Mouse (Mus musculus) forebrain, embryonic 14.5 days (tissue): Measurements from ENCODE around the gene Dao. TPM values are rescaled to one million over a fixed set of nuclear protein-coding genes. Genes with fewer than 3 reads are reported as not detected.

Experiments
- ATAC-seq: fragments of 200-750 bp; cut with Nextera tagmentation; 2 replicates; pipeline ENCODE4 v1.8.0; 2017; ENCODE audit warnings: mild to moderate bottlenecking, moderate library complexity
- DNase-seq: peaks from one replicate; pipeline ENCODE4 v3.0.0-alpha.2; 2015; ENCODE audit warnings: low spot score
- H3K27ac ChIP-seq: fragments of 300-500 bp; sonication (generic); 2 replicates; pipeline ENCODE4 v1.5.1; 2014; ENCODE audit warnings: low read depth, mild to moderate bottlenecking, control low read depth, low read length, moderate library complexity
- H3K27me3 ChIP-seq: fragments of 300-500 bp; sonication (generic); replicated peaks from 2 replicates; pipeline ENCODE4 v1.6.1; 2014; ENCODE audit warnings: low read length, control low read depth, mixed read lengths; ENCODE audit not compliant: control insufficient read depth, insufficient read depth
- H3K36me3 ChIP-seq: fragments of 300-500 bp; sonication (generic); 2 replicates; pipeline ENCODE4 v1.6.1; 2014; ENCODE audit warnings: low read length, control low read depth; ENCODE audit not compliant: control insufficient read depth, insufficient read depth
- H3K4me1 ChIP-seq: fragments of 300-500 bp; sonication (generic); 2 replicates; pipeline ENCODE4 v1.6.1; 2014; ENCODE audit warnings: antibody characterized with exemption, low read length, control low read depth; ENCODE audit not compliant: control insufficient read depth, insufficient read depth
- H3K4me2 ChIP-seq: fragments of 300-500 bp; sonication (generic); 2 replicates; pipeline ENCODE4 v1.6.1; 2014; ENCODE audit warnings: mild to moderate bottlenecking, control low read depth, low read length
- H3K4me3 ChIP-seq: fragments of 300-500 bp; sonication (generic); 2 replicates; pipeline ENCODE4 v1.5.1; 2014; ENCODE audit warnings: low read depth, low read length, control low read depth
- H3K9ac ChIP-seq: fragments of 300-500 bp; sonication (generic); 2 replicates; pipeline ENCODE4 v1.6.1; 2014; ENCODE audit warnings: mild to moderate bottlenecking, low read length, control low read depth, moderate library complexity
- H3K9me3 ChIP-seq: fragments of 300-500 bp; sonication (generic); replicated peaks from 2 replicates; pipeline ENCODE4 v1.6.1; 2016; ENCODE audit warnings: low read length, control low read depth, mixed read lengths; ENCODE audit not compliant: control insufficient read depth
- WGBS: fragments of 180-500 bp; shearing (Covaris S2); extraction: QIAGEN DNeasy Blood & Tissue Kit; methylation state at CpG from one replicate; pipeline ENCODE4 v1.1.7; 2014; 5-methylcytosine and 5-hydroxymethylcytosine counted together
- polyA plus RNA-seq: library from polyadenylated mRNA; unstranded; fragments of >200 nt; fragmentation: Nextera tagmentation; extraction: Ambion mirVana; gene quantifications from 2 replicates; pipeline ENCODE4 v1.2.1, GENCODE M21; 2014

The Dao gene
- polyA plus RNA-seq, 1 experiment from 2014 or later, result not detected

DNA sequence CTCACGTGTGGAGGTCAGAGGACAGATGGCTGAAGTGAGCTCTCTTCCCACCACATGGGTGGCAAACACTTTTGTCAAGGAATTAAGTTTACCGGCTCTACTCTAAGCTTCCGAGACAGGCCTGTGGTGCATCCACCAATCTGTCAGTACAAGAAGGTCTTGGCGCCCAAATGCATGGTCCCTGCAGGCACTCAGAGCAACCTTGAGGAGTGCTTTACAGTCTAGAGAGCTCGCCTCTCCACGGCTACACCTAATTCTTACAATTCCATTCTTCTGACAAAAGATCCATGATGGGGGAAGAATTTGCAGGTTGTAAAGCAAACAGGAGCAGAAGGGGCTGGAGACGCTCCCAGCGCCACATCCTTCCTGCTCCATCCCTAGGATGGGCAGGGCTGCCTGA is 26.9 kb upstream of the Dao start:
- no peak overlapping the region for H3K9ac ChIP-seq
- DNase-seq, result no peak
- peaks cover 10% of the 10 kb centered on the region for H3K36me3 ChIP-seq
- ATAC-seq, result no peak
- no peaks in the 10 kb centered on the region for H3K27me3 ChIP-seq
- H3K4me2 ChIP-seq, result no peak overlapping the region
- H3K9me3 ChIP-seq, result no peaks in the 10 kb centered on the region
- H3K4me3 ChIP-seq, result no peak overlapping the region
- H3K4me1 ChIP-seq, result peaks cover 12% of the 10 kb centered on the region
- WGBS, result 86% methylated on average over 8 of the region's 8 CpGs
- no peak overlapping the region for H3K27ac ChIP-seq

DNA sequence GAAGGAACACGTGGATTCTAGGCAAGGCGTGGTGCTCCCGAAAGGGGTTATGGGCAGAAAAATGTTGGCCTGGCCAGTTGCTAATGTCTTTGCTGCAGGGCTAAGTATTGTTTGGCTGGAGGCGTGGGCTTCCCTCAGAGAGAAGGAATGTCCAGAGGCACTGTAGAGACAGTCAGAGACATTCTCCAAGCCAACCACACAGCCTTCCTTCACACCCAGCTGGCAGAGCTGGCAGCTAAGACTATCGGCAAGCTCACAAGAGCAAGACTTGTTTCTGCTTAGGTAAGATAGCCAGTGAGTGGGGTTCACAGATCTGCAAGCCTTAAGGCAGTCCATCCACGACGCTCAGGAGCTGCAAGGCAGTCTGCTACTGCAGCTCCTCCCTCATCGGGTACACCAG is 26.2 kb upstream of the Dao start:
- no peak for DNase-seq
- H3K27ac ChIP-seq, result no peak overlapping the region
- ATAC-seq, result no peak

DNA sequence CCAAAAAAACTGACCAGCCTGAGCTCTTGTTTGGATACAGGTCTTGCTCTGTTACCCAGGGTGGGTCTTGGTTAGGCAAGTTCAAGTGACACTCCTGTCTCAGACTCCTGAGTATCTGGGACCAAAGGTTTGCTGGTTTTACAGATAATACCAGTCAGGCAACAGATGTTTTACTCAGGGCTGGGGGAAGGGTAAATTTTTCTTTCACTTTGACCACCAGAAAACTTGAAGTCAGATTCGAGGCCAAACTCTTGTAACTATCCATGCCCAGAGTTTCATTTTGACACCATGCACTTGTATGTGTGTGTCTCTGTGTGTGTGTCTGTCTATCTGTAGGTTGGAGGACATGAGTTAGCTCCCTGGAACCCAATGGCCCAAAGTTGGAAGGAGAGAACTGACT is 23.0 kb upstream of the Dao start:
- H3K36me3 ChIP-seq, result peaks cover 19% of the 10 kb centered on the region
- no peak for ATAC-seq
- 81% methylated on average over 1 of the region's 1 CpGs for WGBS
- H3K9ac ChIP-seq, result no peak overlapping the region
- H3K27me3 ChIP-seq, result no peaks in the 10 kb centered on the region
- no peak overlapping the region for H3K27ac ChIP-seq
- H3K4me3 ChIP-seq, result no peak overlapping the region
- H3K9me3 ChIP-seq, result no peaks in the 10 kb centered on the region
- peaks cover 4% of the 10 kb centered on the region; the same call in 1 of the 2 replicates for H3K4me1 ChIP-seq
- H3K4me2 ChIP-seq, result no peak overlapping the region
- no peak for DNase-seq

More for the DNA sequence above, 26.2 kb upstream of the Dao start:
- Histone ChIP-seq H3K4me1 (peaks cover 12% of the 10 kb centered on the region), H3K4me2 (no peak overlapping the region), H3K4me3 (no peak overlapping the region), H3K36me3 (peaks cover 10% of the 10 kb centered on the region), H3K9ac (no peak overlapping the region), H3K27me3 (no peaks in the 10 kb centered on the region), H3K9me3 (no peaks in the 10 kb centered on the region)
- 81% methylated on average over 8 of the region's 8 CpGs for WGBS

DNA sequence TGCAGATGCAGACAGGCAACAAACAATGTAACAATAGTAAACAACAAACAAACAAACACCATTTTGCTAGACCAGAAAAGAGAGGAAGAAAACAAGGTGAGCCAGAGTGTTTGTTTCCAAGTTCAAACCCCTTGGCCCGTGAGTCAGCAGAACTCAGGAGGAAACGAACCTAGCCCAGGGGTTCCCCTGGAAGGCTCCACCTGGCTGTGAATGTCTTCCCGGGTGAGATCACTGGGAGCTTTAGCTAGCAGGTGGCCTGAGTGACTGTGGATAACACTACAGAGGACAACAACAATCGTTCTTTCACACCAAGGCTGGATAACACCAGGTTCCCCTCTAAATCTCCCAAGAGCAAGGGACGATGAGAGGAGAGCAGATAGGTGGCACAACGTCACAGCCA is 22.3 kb upstream of the Dao start:
- Histone ChIP-seq H3K9ac (no peak overlapping the region), H3K27me3 (no peaks in the 10 kb centered on the region), H3K4me2 (no peak overlapping the region), H3K4me1 (no peaks in the 10 kb centered on the region), H3K36me3 (peaks cover 19% of the 10 kb centered on the region), H3K27ac (no peak overlapping the region), H3K4me3 (no peak overlapping the region), H3K9me3 (no peaks in the 10 kb centered on the region)
- no peak for DNase-seq
- ATAC-seq, result no peak
- 87% methylated on average over 6 of the region's 6 CpGs for WGBS

DNA sequence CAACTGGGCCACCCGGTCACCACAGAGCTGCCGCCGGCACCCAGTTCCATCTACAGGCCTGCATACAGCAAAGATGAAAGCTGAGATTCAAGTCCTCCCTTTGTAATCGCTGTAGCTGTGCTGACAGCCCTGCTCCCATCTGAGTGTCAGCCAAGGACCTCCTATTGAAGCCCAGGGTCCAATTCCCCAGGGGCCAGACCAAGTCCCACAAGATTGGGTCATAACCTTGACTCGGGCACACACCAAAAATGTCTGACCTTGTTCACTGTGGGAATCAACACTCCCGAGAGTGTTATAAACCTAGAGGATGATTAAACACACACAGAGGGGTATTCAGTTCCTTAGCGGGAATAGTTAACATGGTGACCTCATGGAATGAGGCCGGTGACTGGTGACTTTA is 21.7 kb upstream of the Dao start:
- Histone ChIP-seq H3K27me3 (no peaks in the 10 kb centered on the region), H3K4me3 (no peak overlapping the region), H3K9me3 (no peaks in the 10 kb centered on the region), H3K36me3 (peaks cover 25% of the 10 kb centered on the region), H3K27ac (no peak overlapping the region), H3K9ac (no peak overlapping the region), H3K4me1 (peaks cover 4% of the 10 kb centered on the region; the same call in 1 of the 2 replicates), H3K4me2 (no peak overlapping the region)
- ATAC-seq (no peak), DNase-seq (no peak)
- WGBS, result 87% methylated on average over 8 of the region's 8 CpGs

DNA sequence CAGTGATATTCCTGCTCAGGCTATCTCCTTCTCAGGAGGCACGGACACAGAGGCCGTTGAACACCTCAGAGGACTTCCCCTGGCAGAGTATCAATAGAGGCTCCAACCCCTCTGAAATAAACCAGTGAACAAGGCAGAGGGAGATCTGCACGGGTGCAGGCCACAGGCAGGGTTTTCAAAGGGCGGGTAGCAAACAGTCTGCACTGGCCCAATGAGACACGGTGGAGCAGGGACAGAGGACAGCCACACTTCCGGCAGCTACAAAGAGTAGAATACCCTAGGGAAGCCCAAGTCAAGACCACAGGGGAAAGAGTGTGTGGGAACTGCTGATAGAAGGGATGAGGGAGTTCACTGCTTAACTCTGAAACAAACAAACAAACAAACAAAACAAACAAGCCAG is 20.0 kb upstream of the Dao start:
- no peak for DNase-seq
- no peak overlapping the region for H3K27ac ChIP-seq
- no peaks in the 10 kb centered on the region for H3K9me3 ChIP-seq
- H3K9ac ChIP-seq, result no peak overlapping the region
- no peaks in the 10 kb centered on the region for H3K27me3 ChIP-seq
- ATAC-seq, result no peak
- no peak overlapping the region for H3K4me3 ChIP-seq
- peaks cover 21% of the 10 kb centered on the region for H3K36me3 ChIP-seq
- H3K4me1 ChIP-seq, result peaks cover 4% of the 10 kb centered on the region; the same call in 1 of the 2 replicates
- no peak overlapping the region for H3K4me2 ChIP-seq
- WGBS, result 78% methylated on average over 6 of the region's 6 CpGs

DNA sequence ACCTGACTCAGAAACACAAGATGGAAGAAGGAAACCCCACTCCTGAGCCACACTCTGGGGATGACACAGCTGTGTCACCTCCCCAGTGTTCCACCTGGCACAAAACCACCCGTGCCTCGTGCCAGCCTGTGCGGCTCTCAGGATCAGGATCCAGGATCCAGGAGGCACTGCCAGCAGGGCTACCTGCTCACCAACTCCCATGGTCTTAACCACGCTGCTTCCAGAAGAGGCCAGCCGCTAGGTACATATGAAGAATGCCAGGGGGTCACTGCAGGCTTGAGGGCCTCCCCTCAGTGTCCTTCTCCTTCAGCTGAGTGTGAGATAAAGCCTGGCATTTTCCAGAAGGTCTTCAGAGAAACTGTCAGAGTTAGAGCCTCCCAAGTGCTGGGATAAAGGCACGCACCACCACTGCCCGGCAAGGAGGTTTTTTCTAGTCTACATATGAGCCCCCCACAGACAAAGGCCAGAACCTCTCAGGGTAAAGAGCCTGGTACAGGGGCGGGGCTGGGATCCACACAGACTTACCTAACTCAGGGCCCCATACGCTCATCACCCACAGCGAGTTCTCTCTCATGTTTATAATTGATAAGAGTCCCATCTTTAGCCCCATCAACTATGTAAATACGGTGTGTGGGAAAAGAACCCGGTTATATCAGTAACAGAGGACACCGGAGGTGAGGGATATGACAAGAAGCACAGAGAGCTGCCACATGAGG is 19.3 kb upstream of the Dao start:
- peaks cover 4% of the 10 kb centered on the region; the same call in 1 of the 2 replicates for H3K4me1 ChIP-seq
- 91% methylated on average over 13 of the region's 13 CpGs for WGBS
- H3K36me3 ChIP-seq, result peaks cover 26% of the 10 kb centered on the region
- no peaks in the 10 kb centered on the region for H3K27me3 ChIP-seq
- H3K9ac ChIP-seq, result no peak overlapping the region
- ATAC-seq (no peak), DNase-seq (no peak)
- no peak overlapping the region for H3K4me2 ChIP-seq
- no peak overlapping the region for H3K4me3 ChIP-seq
- H3K27ac ChIP-seq, result no peak overlapping the region
- H3K9me3 ChIP-seq, result no peaks in the 10 kb centered on the region

DNA sequence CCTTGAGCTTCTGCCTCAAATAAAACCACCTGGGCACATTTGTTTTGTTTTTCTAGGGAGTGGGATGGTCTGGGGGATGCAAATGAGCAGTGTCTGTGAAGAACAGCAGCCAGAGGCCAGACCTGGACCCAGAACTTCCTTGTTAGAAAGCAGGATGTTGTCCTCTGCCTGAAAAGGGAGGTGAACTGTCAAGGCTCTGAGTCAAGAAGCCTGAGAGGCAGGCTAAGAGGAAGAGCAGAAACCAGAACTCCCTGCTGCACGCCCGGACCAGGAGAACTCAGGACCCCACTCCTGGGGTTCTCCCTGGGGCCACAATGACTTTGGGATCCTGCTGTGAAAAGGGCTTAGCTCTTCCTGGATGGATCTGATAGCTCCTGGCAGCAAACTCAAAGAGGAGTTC is 17.8 kb upstream of the Dao start:
- no peak overlapping the region for H3K27ac ChIP-seq
- H3K36me3 ChIP-seq, result peaks cover 27% of the 10 kb centered on the region
- 86% methylated on average over 2 of the region's 2 CpGs for WGBS
- H3K27me3 ChIP-seq, result no peaks in the 10 kb centered on the region
- H3K4me1 ChIP-seq, result peaks cover 4% of the 10 kb centered on the region; the same call in 1 of the 2 replicates
- no peak overlapping the region for H3K4me2 ChIP-seq
- H3K9ac ChIP-seq, result no peak overlapping the region
- H3K4me3 ChIP-seq, result no peak overlapping the region
- ATAC-seq, result no peak
- DNase-seq, result no peak
- no peaks in the 10 kb centered on the region for H3K9me3 ChIP-seq

DNA sequence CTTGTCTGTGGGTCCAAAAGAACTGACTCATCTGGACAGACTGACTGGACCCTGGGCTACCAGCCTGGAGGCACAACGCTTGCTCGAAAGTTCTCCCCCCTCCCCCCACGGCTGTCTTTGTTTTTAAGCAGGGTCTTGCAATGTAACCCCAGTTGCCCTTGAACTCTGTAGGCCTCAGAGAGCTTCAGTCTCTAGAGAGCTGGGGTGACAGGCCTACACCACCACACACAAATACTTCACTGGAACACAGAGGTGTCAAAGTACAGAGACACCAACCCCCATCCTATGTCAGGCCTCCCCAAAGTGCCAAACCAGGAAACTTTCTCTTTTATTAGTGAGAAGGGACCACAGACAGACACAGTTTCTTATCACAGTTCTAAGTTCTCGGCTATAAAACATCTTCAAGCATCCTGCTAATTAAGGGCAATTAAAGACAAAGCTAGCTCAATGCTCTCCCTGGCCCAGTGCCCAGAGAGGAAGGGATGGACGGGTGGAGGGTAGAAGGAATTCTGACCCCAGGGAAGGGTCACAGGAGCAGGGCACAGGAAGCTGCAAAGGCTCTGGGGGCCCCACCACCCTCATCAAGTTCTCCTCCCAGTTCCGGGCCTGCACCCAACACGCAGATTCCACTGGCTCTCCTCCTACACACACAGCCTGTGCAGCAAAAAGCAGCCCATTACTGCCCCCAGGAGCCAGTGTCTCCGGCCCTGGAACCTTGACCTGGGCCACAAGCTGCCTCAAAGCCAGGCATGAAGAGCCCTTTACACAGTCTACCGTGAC is 17.1 kb upstream of the Dao start:
- no peaks in the 10 kb centered on the region for H3K9me3 ChIP-seq
- DNase-seq, result no peak
- H3K36me3 ChIP-seq, result peaks cover 27% of the 10 kb centered on the region
- H3K4me2 ChIP-seq, result no peak overlapping the region
- peaks cover 6% of the 10 kb centered on the region; the same call in 1 of the 2 replicates for H3K4me1 ChIP-seq
- H3K9ac ChIP-seq, result no peak overlapping the region; the same call in 1 of the 2 replicates
- no peak overlapping the region for H3K27ac ChIP-seq
- no peak overlapping the region for H3K4me3 ChIP-seq
- H3K27me3 ChIP-seq, result no peaks in the 10 kb centered on the region
- no peak for ATAC-seq
- WGBS, result 59% methylated on average over 9 of the region's 9 CpGs
